ENCODE assay signal across 22 mouse cellular contexts in the genomic region with DNA sequence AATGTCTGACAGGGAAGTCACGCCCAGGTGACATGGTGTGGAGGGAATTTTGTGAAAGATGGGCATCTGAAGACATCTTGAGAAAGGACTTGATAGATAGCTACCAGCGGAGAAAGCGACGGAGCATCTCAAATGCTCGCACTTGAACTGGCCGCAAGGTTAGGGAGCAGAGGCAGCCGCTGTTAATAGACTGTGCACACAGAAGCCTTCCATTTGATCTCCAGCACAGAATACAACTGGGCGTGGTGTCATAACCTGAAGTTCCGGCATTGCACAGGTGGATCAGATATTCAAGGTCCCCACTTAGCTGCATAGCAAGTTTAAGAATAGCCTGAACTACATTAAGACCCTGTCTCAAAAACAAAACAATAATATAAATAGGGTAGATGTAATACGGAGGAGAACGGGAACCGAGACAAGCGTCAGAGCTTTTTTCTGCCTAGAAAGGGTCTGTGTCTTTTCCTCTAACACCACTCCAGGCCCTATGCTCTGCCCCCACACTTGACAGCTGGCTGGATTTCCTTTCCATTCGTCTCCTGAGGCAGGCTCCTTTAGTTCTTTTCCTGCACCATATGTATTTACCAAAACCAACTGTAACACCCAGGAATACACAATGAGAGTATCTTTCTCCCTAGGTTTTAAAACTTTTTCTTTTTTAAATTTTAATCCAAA.
DNase-seq lines count a peak whose midpoint lies in the region; ATAC-seq and TF ChIP-seq lines count a peak whose summit lies in the region.
"Had no signal": no experiment of that assay in that cellular context is flagged by ENCODE, and none has a peak within 500 bp of the region (broad histone marks: within the 10 kb centered on the region; RNA-seq: fewer than 3 reads in every experiment).

No protein-coding gene starts in this region.

- no peak overlapping the region for H3K4me3 ChIP-seq in heart, embryonic 11.5 days (ENCODE audit: low read depth, low read length)
- no peak overlapping the region for H3K4me3 ChIP-seq in intestine, embryonic 14.5 days (ENCODE audit: low read depth, low read length)
- no peak overlapping the region for H3K4me3 ChIP-seq in intestine, postnatal 0 days (ENCODE audit: low read depth, low read length)
- no peak overlapping the region for H3K4me3 ChIP-seq in midbrain, embryonic 11.5 days (ENCODE audit: low read depth, low read length)
- no peak overlapping the region for H3K4me3 ChIP-seq in midbrain, embryonic 15.5 days
- H3K4me3 ChIP-seq in gastrocnemius, adult 2 months: no peak overlapping the region
- H3K4me3 ChIP-seq: forebrain, embryonic 12.5 days; hindbrain, embryonic 10.5 days; limb, embryonic 15.5 days; stomach, embryonic 15.5 days had no signal

- no peak for DNase-seq in heart, adult 9 months (ENCODE audit: low spot score in 2 of 2)
- DNase-seq in intestine, embryonic 14.5 days (ENCODE audit: low spot score): no peak
- peak; percentile 77 for DNase-seq in midbrain, embryonic 11.5 days (ENCODE audit: low spot score, missing footprints)
- no peak for DNase-seq in gastrocnemius, adult 2 months
- DNase-seq: adrenal gland, postnatal 25 days; B cell, adult 2 months; cerebellum, adult 11-12 months; cerebellum, postnatal 14 days; embryo, embryonic 11 days; gastrocnemius, postnatal 14 days; kidney, adult 9 months; kidney, postnatal 25 days; right cerebral cortex, postnatal 25 days; thymus, adult 2 months had no signal

- no peak overlapping the region for H3K9ac ChIP-seq in heart, embryonic 11.5 days (ENCODE audit: low read depth, low read length)
- no peak overlapping the region for H3K9ac ChIP-seq in intestine, embryonic 14.5 days (ENCODE audit: low read length)
- H3K9ac ChIP-seq in intestine, postnatal 0 days (ENCODE audit: low read depth, low read length): no peak overlapping the region
- H3K9ac ChIP-seq in midbrain, embryonic 11.5 days (ENCODE audit: low read length): no peak overlapping the region
- no peak overlapping the region for H3K9ac ChIP-seq in midbrain, embryonic 15.5 days
- H3K9ac ChIP-seq: forebrain, embryonic 12.5 days; limb, embryonic 15.5 days; stomach, embryonic 15.5 days had no signal

- intact Hi-C loops in gastrocnemius, adult 2 months (cut with DNase I): loop anchor here (1.0 kb wide), 2 partner anchors 96 to 167 kb away; no protein-coding TSS in a partner anchor

- H3K4me2 ChIP-seq in heart, embryonic 11.5 days: 0 out of 2 replicates have a peak overlapping the region, but pooled peaks have one; percentile 11
- H3K4me2 ChIP-seq in intestine, embryonic 14.5 days (ENCODE audit: low read length): no peak overlapping the region
- H3K4me2 ChIP-seq in intestine, postnatal 0 days (replicated peaks; ENCODE audit: low read depth): no peak overlapping the region
- H3K4me2 ChIP-seq in midbrain, embryonic 11.5 days: no peak overlapping the region
- no peak overlapping the region for H3K4me2 ChIP-seq in midbrain, embryonic 15.5 days
- H3K4me2 ChIP-seq: forebrain, embryonic 12.5 days; limb, embryonic 15.5 days; stomach, embryonic 15.5 days had no signal

- H3K27me3 ChIP-seq in heart, embryonic 11.5 days (ENCODE audit: control insufficient read depth, insufficient read depth, low read length): no peaks in the 10 kb centered on the region
- H3K27me3 ChIP-seq in intestine, embryonic 14.5 days (replicated peaks; ENCODE audit: control insufficient read depth, insufficient read depth, low read length): no peaks in the 10 kb centered on the region
- no peaks in the 10 kb centered on the region for H3K27me3 ChIP-seq in intestine, postnatal 0 days (replicated peaks; ENCODE audit: control insufficient read depth, insufficient read depth, low read length)
- no peaks in the 10 kb centered on the region for H3K27me3 ChIP-seq in midbrain, embryonic 11.5 days (ENCODE audit: control insufficient read depth, insufficient read depth, low read length)
- no peaks in the 10 kb centered on the region for H3K27me3 ChIP-seq in midbrain, embryonic 15.5 days (replicated peaks)
- H3K27me3 ChIP-seq: forebrain, embryonic 12.5 days; limb, embryonic 15.5 days; stomach, embryonic 15.5 days had no signal

- no peak overlapping the region for H3K27ac ChIP-seq in heart, embryonic 11.5 days (ENCODE audit: low read depth, low read length)
- H3K27ac ChIP-seq in intestine, embryonic 14.5 days (ENCODE audit: low read depth): no peak overlapping the region
- no peak overlapping the region for H3K27ac ChIP-seq in intestine, postnatal 0 days (ENCODE audit: low read depth, low read length)
- H3K27ac ChIP-seq in midbrain, embryonic 11.5 days (ENCODE audit: low read depth, low read length): no peak overlapping the region
- H3K27ac ChIP-seq in midbrain, embryonic 15.5 days: no peak overlapping the region
- no peak overlapping the region for H3K27ac ChIP-seq in gastrocnemius, adult 2 months
- H3K27ac ChIP-seq: forebrain, embryonic 12.5 days; hindbrain, embryonic 10.5 days; hindbrain, postnatal 0 days; limb, embryonic 15.5 days; stomach, embryonic 15.5 days had no signal

- no peak for TF ChIP-seq CTCF in intestine, postnatal 0 days (IDR thresholded peaks at IDR 0.05; ENCODE audit: low read depth)
- no peak for TF ChIP-seq CTCF in gastrocnemius, adult 2 months (IDR thresholded peaks at IDR 0.05)

- no peaks in the 10 kb centered on the region for H3K9me3 ChIP-seq in heart, embryonic 11.5 days (replicated peaks; ENCODE audit: control insufficient read depth, low read length)
- no peaks in the 10 kb centered on the region for H3K9me3 ChIP-seq in intestine, embryonic 14.5 days (ENCODE audit: control insufficient read depth, low read length)
- no peaks in the 10 kb centered on the region for H3K9me3 ChIP-seq in intestine, postnatal 0 days (ENCODE audit: control insufficient read depth)
- H3K9me3 ChIP-seq in midbrain, embryonic 11.5 days (ENCODE audit: control insufficient read depth, low read length): no peaks in the 10 kb centered on the region
- no peaks in the 10 kb centered on the region for H3K9me3 ChIP-seq in midbrain, embryonic 15.5 days
- H3K9me3 ChIP-seq: forebrain, embryonic 12.5 days; hindbrain, embryonic 10.5 days; limb, embryonic 15.5 days; stomach, embryonic 15.5 days had no signal

- WGBS in heart, embryonic 11.5 days (ENCODE audit: insufficient replicate concordance): 58% methylated on average over 14 of the region's 14 CpGs
- 64% methylated on average over 14 of the region's 14 CpGs for WGBS in intestine, embryonic 14.5 days
- 47% methylated on average over 14 of the region's 14 CpGs for WGBS in intestine, postnatal 0 days
- WGBS in midbrain, embryonic 11.5 days: 87% methylated on average over 14 of the region's 14 CpGs
- WGBS in midbrain, embryonic 15.5 days: 83% methylated on average over 14 of the region's 14 CpGs

- ATAC-seq in heart, embryonic 11.5 days (replicated peaks; ENCODE audit: insufficient number of reproducible peaks, low FRiP score, low TSS enrichment): no peak
- ATAC-seq in intestine, embryonic 14.5 days (replicated peaks; ENCODE audit: low FRiP score, low TSS enrichment, low read depth): 0 out of 2 replicates have a peak, but pooled peaks have one; percentile 44
- ATAC-seq in intestine, postnatal 0 days: no peak
- no peak for ATAC-seq in midbrain, embryonic 11.5 days (ENCODE audit: low FRiP score)
- ATAC-seq in midbrain, embryonic 15.5 days (replicated peaks): no peak
- ATAC-seq: hindbrain, postnatal 0 days had no signal

- no peaks in the 10 kb centered on the region for H3K36me3 ChIP-seq in heart, embryonic 11.5 days (ENCODE audit: control insufficient read depth, insufficient read depth, low read length)
- no peaks in the 10 kb centered on the region for H3K36me3 ChIP-seq in intestine, embryonic 14.5 days (ENCODE audit: control insufficient read depth, insufficient read depth, low read length)
- no peaks in the 10 kb centered on the region for H3K36me3 ChIP-seq in intestine, postnatal 0 days (ENCODE audit: control insufficient read depth, insufficient read depth)
- H3K36me3 ChIP-seq in midbrain, embryonic 11.5 days (ENCODE audit: control insufficient read depth, insufficient read depth, low read length): no peaks in the 10 kb centered on the region
- H3K36me3 ChIP-seq in midbrain, embryonic 15.5 days (replicated peaks): no peaks in the 10 kb centered on the region
- H3K36me3 ChIP-seq: forebrain, embryonic 12.5 days; hindbrain, embryonic 10.5 days; limb, embryonic 15.5 days; stomach, embryonic 15.5 days had no signal

- peaks cover 10% of the 10 kb centered on the region for H3K4me1 ChIP-seq in heart, embryonic 11.5 days (ENCODE audit: control insufficient read depth, insufficient read depth, low read length)
- no peaks in the 10 kb centered on the region for H3K4me1 ChIP-seq in intestine, embryonic 14.5 days (replicated peaks; ENCODE audit: control insufficient read depth, insufficient read depth, low read length)
- H3K4me1 ChIP-seq in intestine, postnatal 0 days (replicated peaks; ENCODE audit: control insufficient read depth, insufficient read depth, low read length): 0 out of 2 replicates have a peak, but pooled peaks cover 4% of the 10 kb centered on the region
- peaks cover 13% of the 10 kb centered on the region; the same call in 1 of the 2 replicates for H3K4me1 ChIP-seq in midbrain, embryonic 11.5 days (ENCODE audit: control insufficient read depth, insufficient read depth, low read length)
- peaks cover 21% of the 10 kb centered on the region for H3K4me1 ChIP-seq in midbrain, embryonic 15.5 days
